Mouse (Mus musculus) heart, embryonic 11.5 days (tissue): ENCODE results near the gene Zfp963. TPM values are rescaled to one million over a fixed set of nuclear protein-coding genes. Genes with fewer than 3 reads are reported as not detected.
"Not testable (repeated sequence)": the region's sequence is repeated elsewhere in the genome, so short reads cannot be mapped to it uniquely, and the experiment has no call there.

Experiments
- ATAC-seq: fragments of 200-750 bp; cut with Nextera tagmentation; replicated peaks from 2 replicates; pipeline ENCODE4 v1.8.0; 2017; ENCODE audit warnings: moderate library complexity; ENCODE audit not compliant: insufficient number of reproducible peaks, low FRiP score, low TSS enrichment
- H3K27ac ChIP-seq: fragments of 300-500 bp; sonication (generic); 2 replicates; pipeline ENCODE4 v1.5.1; 2014; ENCODE audit warnings: mild to moderate bottlenecking, low read depth, low read length
- H3K27me3 ChIP-seq: fragments of 300-500 bp; sonication (generic); 2 replicates; pipeline ENCODE4 v1.6.1; 2014; ENCODE audit warnings: mild to moderate bottlenecking, low read length, mixed read lengths; ENCODE audit not compliant: control insufficient read depth, insufficient read depth
- H3K36me3 ChIP-seq: fragments of 300-500 bp; sonication (generic); 2 replicates; pipeline ENCODE4 v1.6.1; 2014; ENCODE audit warnings: mild to moderate bottlenecking, low read length, moderate library complexity, mixed read lengths; ENCODE audit not compliant: control insufficient read depth, insufficient read depth
- H3K4me1 ChIP-seq: fragments of 300-500 bp; sonication (generic); 2 replicates; pipeline ENCODE4 v1.6.1; 2014; ENCODE audit warnings: low read length; ENCODE audit not compliant: control insufficient read depth, insufficient read depth
- H3K4me2 ChIP-seq: fragments of 300-500 bp; sonication (generic); 2 replicates; pipeline ENCODE4 v1.6.1; 2014; ENCODE audit warnings: mild to moderate bottlenecking, moderate library complexity
- H3K4me3 ChIP-seq: fragments of 300-500 bp; sonication (generic); 2 replicates; pipeline ENCODE4 v1.5.1; 2014; ENCODE audit warnings: low read depth, low read length
- H3K9ac ChIP-seq: fragments of 300-500 bp; sonication (generic); 2 replicates; pipeline ENCODE4 v1.6.1; 2014; ENCODE audit warnings: mild to moderate bottlenecking, low read depth, low read length, moderate library complexity
- H3K9me3 ChIP-seq: fragments of 300-500 bp; sonication (generic); replicated peaks from 2 replicates; pipeline ENCODE4 v1.6.1; 2016; ENCODE audit warnings: low read length; ENCODE audit not compliant: control insufficient read depth
- WGBS: fragments of 180-500 bp; shearing (Covaris S2); extraction: QIAGEN DNeasy Blood & Tissue Kit; methylation state at CpG from one replicate; pipeline ENCODE4 v1.1.7; 2014; ENCODE audit not compliant: insufficient replicate concordance; 5-methylcytosine and 5-hydroxymethylcytosine counted together
- polyA plus RNA-seq: library from polyadenylated mRNA; unstranded; fragments of >200 nt; fragmentation: Nextera tagmentation; extraction: Ambion mirVana; gene quantifications from 2 replicates; pipeline ENCODE4 v1.2.1, GENCODE M21; 2014

The Zfp963 gene
- polyA plus RNA-seq, 1 experiment from 2014 or later: 4.0 TPM

DNA sequence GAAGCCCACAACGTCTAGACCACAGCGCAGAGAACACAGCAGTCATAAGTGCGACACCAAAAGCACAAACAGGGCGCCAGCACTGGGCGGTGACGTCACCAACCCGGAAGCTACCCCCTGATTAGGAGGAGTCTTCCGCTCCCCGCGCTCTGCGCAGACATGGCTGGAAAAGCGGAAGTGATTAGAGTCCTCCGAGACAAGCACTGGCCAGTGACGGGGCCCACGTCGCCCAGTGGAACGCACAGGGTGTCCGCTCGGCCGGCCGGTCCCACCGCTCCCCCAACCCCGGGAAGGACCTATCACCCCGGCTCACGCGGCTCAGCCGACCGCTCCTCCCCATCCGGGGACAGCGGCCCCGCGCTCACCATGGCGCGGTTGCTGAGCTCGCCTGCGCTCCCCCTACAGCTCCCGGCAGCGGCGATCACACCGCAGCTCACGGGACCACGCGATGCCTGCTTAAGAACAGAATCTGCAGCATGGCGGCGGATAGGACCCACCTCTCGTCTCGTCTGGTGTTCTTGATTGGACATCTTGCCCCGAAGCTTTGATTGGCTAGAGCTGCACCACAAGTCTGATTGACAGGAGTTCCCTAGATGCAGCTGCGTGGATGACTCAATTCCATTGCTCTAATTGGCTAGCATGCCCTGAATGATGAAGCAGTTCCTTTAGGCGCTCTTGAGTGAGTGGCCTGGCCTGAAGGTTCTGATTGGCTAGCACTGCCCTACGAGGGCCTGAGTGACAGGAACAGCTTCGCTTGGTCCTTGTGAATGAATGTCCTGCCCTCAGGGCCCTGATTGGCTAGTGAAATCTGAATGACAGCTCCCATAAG, 33.2 kb downstream of the Zfp963 start:
- no peaks in the 10 kb centered on the region for H3K27me3 ChIP-seq
- peak overlapping the region; percentile 99 for H3K9ac ChIP-seq
- H3K4me3 ChIP-seq: peak overlapping the region; percentile 82
- peak; percentile 99 for ATAC-seq
- no peaks in the 10 kb centered on the region; the same call in 1 of the 2 replicates for H3K36me3 ChIP-seq
- peak overlapping the region; percentile 100 for H3K27ac ChIP-seq
- H3K4me1 ChIP-seq: peaks cover 8% of the 10 kb centered on the region
- peak overlapping the region; percentile 61 for H3K4me2 ChIP-seq
- under 1% methylated on average over 52 of the region's 52 CpGs for WGBS
- H3K9me3 ChIP-seq: no peaks in the 10 kb centered on the region

DNA sequence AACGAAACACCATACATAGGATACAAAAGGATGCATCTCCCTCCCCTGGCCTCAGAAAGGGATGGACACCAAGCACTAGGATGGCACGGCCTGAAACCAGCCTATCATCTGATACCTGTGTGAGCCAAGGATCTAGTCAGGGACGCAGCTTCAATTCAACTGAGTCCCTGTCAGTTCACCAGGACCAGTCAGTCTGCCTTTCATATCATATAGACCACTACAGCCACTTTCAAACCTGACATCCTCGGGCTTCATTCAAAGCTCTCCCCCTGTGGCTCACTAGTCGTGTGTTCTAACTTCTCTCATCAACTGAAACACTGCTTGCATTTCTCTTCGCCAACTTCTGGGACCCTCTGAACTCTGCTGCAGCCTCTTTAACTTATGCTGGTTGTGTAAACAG, 34.4 kb downstream of the Zfp963 start:
- Histone ChIP-seq H3K27me3 (no peaks in the 10 kb centered on the region), H3K4me1 (peaks cover 8% of the 10 kb centered on the region), H3K36me3 (no peaks in the 10 kb centered on the region; the same call in 1 of the 2 replicates), H3K9ac (peak overlapping the region; percentile 49; the same call in 1 of the 2 replicates), H3K4me3 (peak overlapping the region; percentile 82), H3K27ac (no peak overlapping the region), H3K9me3 (no peaks in the 10 kb centered on the region), H3K4me2 (peak overlapping the region; percentile 61)
- no peak for ATAC-seq
- WGBS: 82% methylated on average over 6 of the region's 6 CpGs

DNA sequence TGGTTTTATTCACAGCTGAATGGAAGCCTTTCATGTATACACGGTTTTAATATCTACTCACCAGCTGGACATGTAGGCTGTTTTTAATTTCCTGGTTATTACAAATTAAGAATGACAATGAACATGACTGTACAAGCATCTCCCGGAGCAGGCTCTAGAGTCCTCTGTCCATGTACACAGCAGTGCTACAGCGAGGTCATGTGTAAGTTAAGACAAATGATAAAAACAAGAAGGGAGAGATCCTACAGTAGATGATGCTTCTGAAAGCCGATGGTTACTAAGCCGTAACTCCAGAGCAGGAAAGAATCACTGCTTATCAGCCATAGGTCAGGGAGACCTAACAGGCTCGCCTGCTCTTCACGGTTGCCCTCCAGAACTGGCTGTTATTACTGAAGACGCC, 36.3 kb downstream of the Zfp963 start:
- H3K9ac ChIP-seq: no peak overlapping the region
- peaks cover 8% of the 10 kb centered on the region for H3K4me1 ChIP-seq
- H3K27me3 ChIP-seq: no peaks in the 10 kb centered on the region
- ATAC-seq: no peak
- no peak overlapping the region for H3K4me2 ChIP-seq
- H3K36me3 ChIP-seq: peaks cover 11% of the 10 kb centered on the region
- H3K27ac ChIP-seq: no peak overlapping the region
- H3K9me3 ChIP-seq: no peaks in the 10 kb centered on the region
- no peak overlapping the region for H3K4me3 ChIP-seq
- WGBS: 82% methylated on average over 8 of the region's 8 CpGs

DNA sequence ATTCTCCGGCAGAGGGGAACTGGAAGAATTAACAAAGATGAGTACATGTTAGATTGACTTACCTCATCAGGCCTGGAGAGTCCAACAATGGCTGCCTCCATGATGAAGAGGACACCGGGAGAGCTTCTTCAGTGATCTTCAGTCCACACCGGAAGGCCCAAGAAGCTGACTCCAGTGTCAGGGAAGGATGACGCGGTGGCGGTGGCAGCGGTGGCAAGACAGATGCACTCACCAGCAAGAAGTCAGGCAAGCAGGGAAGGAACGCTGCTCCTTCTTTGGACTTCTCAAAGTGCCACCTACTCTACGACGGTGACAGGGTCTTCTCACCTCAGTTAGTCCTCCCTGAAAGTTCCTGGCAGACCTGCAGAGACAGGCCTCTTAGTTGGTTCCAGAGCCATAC, 39.1 kb downstream of the Zfp963 start, which contains the start of gene Zfp869:
Gene Zfp869 (minus strand): TSS at position 101 of the 400 bp plus-strand sequence.
- not testable (repeated sequence) for H3K27ac ChIP-seq, ATAC-seq, H3K27me3 ChIP-seq, H3K9ac ChIP-seq, H3K4me1 ChIP-seq, H3K9me3 ChIP-seq, H3K4me3 ChIP-seq, H3K4me2 ChIP-seq
- peaks cover 40% of the 10 kb centered on the region for H3K36me3 ChIP-seq
- WGBS: 95% methylated on average over 10 of the region's 10 CpGs

DNA sequence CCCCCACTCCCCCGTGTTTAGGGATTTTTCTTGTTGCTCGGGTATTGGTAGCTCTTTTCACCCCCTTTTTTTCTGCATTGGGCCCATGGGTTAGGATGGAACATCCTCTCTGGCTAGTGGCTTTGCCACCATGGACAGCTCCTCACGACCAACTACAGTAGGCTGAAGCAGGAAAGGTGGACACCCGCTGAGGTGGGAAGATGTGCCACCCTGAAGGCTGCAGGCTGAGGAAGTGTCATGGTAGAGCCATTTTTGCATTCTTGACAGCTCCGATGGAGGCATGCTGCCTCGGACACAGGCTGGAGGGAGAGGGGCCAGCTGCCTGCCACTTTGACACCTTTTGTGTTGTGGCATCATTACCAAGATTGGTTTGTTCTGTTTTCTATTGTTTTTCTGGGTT, 48.0 kb downstream of the Zfp963 start:
- H3K4me2 ChIP-seq: no peak overlapping the region
- H3K4me3 ChIP-seq: no peak overlapping the region
- H3K27ac ChIP-seq: no peak overlapping the region
- H3K9me3 ChIP-seq: peaks cover 6% of the 10 kb centered on the region
- no peak for ATAC-seq
- H3K36me3 ChIP-seq: peaks cover 34% of the 10 kb centered on the region
- no peak overlapping the region for H3K9ac ChIP-seq
- no peaks in the 10 kb centered on the region for H3K4me1 ChIP-seq
- 72% methylated on average over 6 of the region's 6 CpGs for WGBS
- H3K27me3 ChIP-seq: no peaks in the 10 kb centered on the region

Other genes starting within 250 kb of the Zfp963 start
- gene Gm7697, start 227.0 kb downstream of the Zfp963 start, polyA plus RNA-seq: not detected in 2 replicates
- gene Zfp868, start 124.4 kb downstream of the Zfp963 start, polyA plus RNA-seq: 13.8 and 17.2 TPM in 2 replicates
- gene Zfp964, start 95.5 kb downstream of the Zfp963 start, polyA plus RNA-seq: 1.4 and 1.6 TPM in 2 replicates
- 18.9 and 23.2 TPM in 2 replicates for gene Zfp869, start 39.2 kb downstream of the Zfp963 start, polyA plus RNA-seq
- gene Gm20422, start 24.9 kb upstream of the Zfp963 start, polyA plus RNA-seq: 1.8 TPM in 1 of 2 replicates, not detected in the other
- 25.6 and 30.9 TPM in 2 replicates for gene Atp13a1, start 41.2 kb upstream of the Zfp963 start, polyA plus RNA-seq
- 19.1 and 20.0 TPM in 2 replicates for gene Zfp866, start 41.2 kb upstream of the Zfp963 start, polyA plus RNA-seq
- gene Gmip, start 58.7 kb upstream of the Zfp963 start, polyA plus RNA-seq: 5.2 and 7.8 TPM in 2 replicates
- gene Lpar2, start 72.5 kb upstream of the Zfp963 start, polyA plus RNA-seq: 0.54 and 0.57 TPM in 2 replicates
- 4.0 and 6.0 TPM in 2 replicates for gene Pbx4, start 82.5 kb upstream of the Zfp963 start, polyA plus RNA-seq
- gene Cilp2, start 137.7 kb upstream of the Zfp963 start, polyA plus RNA-seq: 0.21 and 0.49 TPM in 2 replicates
- gene Tssk6, start 152.2 kb upstream of the Zfp963 start, polyA plus RNA-seq: 1.6 and 1.8 TPM in 2 replicates
- gene Ndufa13, start 152.6 kb upstream of the Zfp963 start, polyA plus RNA-seq: 270 and 275 TPM in 2 replicates
- 5.5 and 7.0 TPM in 2 replicates for gene Yjefn3, start 152.7 kb upstream of the Zfp963 start, polyA plus RNA-seq
- 52.9 and 59.0 TPM in 2 replicates for gene Gatad2a, start 246.4 kb upstream of the Zfp963 start, polyA plus RNA-seq